15 mouse cellular contexts compared by ENCODE assay signal in the genomic region with DNA sequence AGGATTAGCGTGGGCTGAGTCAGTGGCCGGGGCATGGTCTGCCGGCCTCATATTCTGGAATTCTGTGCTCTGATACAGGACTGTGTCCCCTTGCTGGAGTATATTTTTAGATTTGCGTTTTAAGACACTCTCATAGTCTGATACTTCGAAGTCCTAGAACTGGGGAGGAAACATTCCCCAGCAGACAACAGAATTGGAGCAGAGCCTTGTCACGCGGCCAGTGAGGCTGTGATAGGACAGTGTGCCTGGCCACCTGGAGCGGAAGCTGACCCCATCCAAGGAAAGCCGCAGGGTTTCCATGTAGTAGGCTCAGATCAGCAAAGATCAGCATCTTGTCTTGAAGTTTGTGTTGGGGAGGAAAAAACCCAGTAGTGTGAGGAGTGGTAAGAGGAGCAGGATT. TPM values are rescaled to one million over a fixed set of nuclear protein-coding genes. Genes with fewer than 3 reads are reported as not detected.
DNase-seq lines count a peak whose midpoint lies in the region; ATAC-seq and TF ChIP-seq lines count a peak whose summit lies in the region.
"Had no signal": no experiment of that assay in that cellular context is flagged by ENCODE, and none has a peak within 500 bp of the region (broad histone marks: within the 10 kb centered on the region; RNA-seq: fewer than 3 reads in every experiment).

No protein-coding gene starts in this region.

- intact Hi-C loops in heart, adult 2 months (cut with DNase I) = loop anchor here (2.0 kb wide), 1 partner anchor 16 kb away; no protein-coding TSS in a partner anchor
- intact Hi-C loops in heart, postnatal 10 days (cut with DNase I) = no loop called here

- TF ChIP-seq EP300 in heart, adult 2 months (IDR thresholded peaks at IDR 0.05; ENCODE audit: insufficient read depth, low read depth, low read length) = no peak

- peaks cover 15% of the 10 kb centered on the region for H3K36me3 ChIP-seq in heart, adult 2 months (ENCODE audit: control insufficient read depth, insufficient read depth, low read length)
- no peaks in the 10 kb centered on the region for H3K36me3 ChIP-seq in forebrain, embryonic 14.5 days (ENCODE audit: control insufficient read depth, insufficient read depth, low read length)
- H3K36me3 ChIP-seq in hindbrain, embryonic 14.5 days (replicated peaks; ENCODE audit: control insufficient read depth, insufficient read depth) = no peaks in the 10 kb centered on the region
- H3K36me3 ChIP-seq: lung, embryonic 15.5 days had no signal

- H3K4me2 ChIP-seq in forebrain, embryonic 14.5 days (ENCODE audit: low read length) = no peak overlapping the region
- H3K4me2 ChIP-seq in hindbrain, embryonic 14.5 days (replicated peaks) = no peak overlapping the region
- H3K4me2 ChIP-seq: lung, embryonic 15.5 days had no signal

- TF ChIP-seq POLR2A in heart, adult 2 months (IDR thresholded peaks at IDR 0.05; ENCODE audit: insufficient read depth, low read depth, low read length) = no peak

- H3K79me2 ChIP-seq in heart, adult 2 months (replicated peaks; ENCODE audit: control insufficient read depth, insufficient read depth, low read length) = peaks cover 9% of the 10 kb centered on the region; the same call in 1 of the 2 replicates

- peak; percentile 30 to 33 for DNase-seq in cerebellum, postnatal 14 days
- no peak for DNase-seq in cerebellum, postnatal 4 days (ENCODE audit: low spot score in 2 of 2)
- DNase-seq in heart, adult 2 months = peak; percentile 49 to 62
- peak; percentile 72 to 75 for DNase-seq in heart, postnatal 10 days
- no peak for DNase-seq in lung, postnatal 25 days (ENCODE audit: low spot score)
- DNase-seq in forebrain, embryonic 14.5 days (ENCODE audit: low spot score) = no peak
- no peak for DNase-seq in hindbrain, embryonic 14.5 days (ENCODE audit: low spot score)
- DNase-seq: cerebellum, adult 9-11 months; forebrain, postnatal 0 days; kidney, adult 9 months; thymus, adult 2 months had no signal

- H3K4me1 ChIP-seq in brown adipose tissue, adult 24 weeks (ENCODE audit: control insufficient read depth, insufficient read depth, insufficient read length, low read length) = peaks cover 16% of the 10 kb centered on the region
- peaks cover 17% of the 10 kb centered on the region for H3K4me1 ChIP-seq in heart, adult 2 months (ENCODE audit: control insufficient read depth, insufficient read depth, low read length)
- H3K4me1 ChIP-seq in forebrain, embryonic 14.5 days (ENCODE audit: control insufficient read depth, insufficient read depth, low read length) = no peaks in the 10 kb centered on the region
- H3K4me1 ChIP-seq in hindbrain, embryonic 14.5 days (replicated peaks; ENCODE audit: control insufficient read depth, insufficient read depth, low read length) = no peaks in the 10 kb centered on the region
- H3K4me1 ChIP-seq: hindbrain, embryonic 10.5 days; lung, embryonic 15.5 days had no signal

- WGBS in heart, adult 2 months = 29% methylated on average over 9 of the region's 9 CpGs
- WGBS in forebrain, embryonic 14.5 days = 94% methylated on average over 9 of the region's 9 CpGs
- whole genome bisulfite sequencing in hindbrain, embryonic 14.5 days = 92% methylated on average over 9 of the region's 9 CpGs

- no peak overlapping the region for H3K9ac ChIP-seq in heart, adult 2 months (ENCODE audit: low read depth, low read length)
- no peak overlapping the region for H3K9ac ChIP-seq in forebrain, embryonic 14.5 days (ENCODE audit: low read length)
- H3K9ac ChIP-seq in hindbrain, embryonic 14.5 days = no peak overlapping the region
- H3K9ac ChIP-seq: forebrain, postnatal 0 days; lung, embryonic 15.5 days had no signal

- no peaks in the 10 kb centered on the region for H3K27me3 ChIP-seq in heart, adult 2 months (ENCODE audit: control insufficient read depth, insufficient read depth, low read length)
- no peaks in the 10 kb centered on the region for H3K27me3 ChIP-seq in forebrain, embryonic 14.5 days (replicated peaks; ENCODE audit: control insufficient read depth, insufficient read depth, low read length)
- no peaks in the 10 kb centered on the region for H3K27me3 ChIP-seq in hindbrain, embryonic 14.5 days (ENCODE audit: control insufficient read depth, insufficient read depth, low read length)
- H3K27me3 ChIP-seq: lung, embryonic 15.5 days had no signal

- H3K9me3 ChIP-seq in forebrain, embryonic 14.5 days (replicated peaks; ENCODE audit: control insufficient read depth, low read length) = no peaks in the 10 kb centered on the region
- no peaks in the 10 kb centered on the region for H3K9me3 ChIP-seq in hindbrain, embryonic 14.5 days (ENCODE audit: control insufficient read depth, low read length)
- H3K9me3 ChIP-seq: hindbrain, embryonic 10.5 days; lung, embryonic 15.5 days had no signal

- H3K4me3 ChIP-seq in brown adipose tissue, adult 24 weeks (ENCODE audit: insufficient read depth, low read depth, low read length) = no peak overlapping the region
- H3K4me3 ChIP-seq in heart, adult 2 months = 0 out of 2 replicates have a peak overlapping the region, but pooled peaks have one; percentile 15
- H3K4me3 ChIP-seq in forebrain, embryonic 14.5 days (ENCODE audit: low read depth, low read length) = no peak overlapping the region
- no peak overlapping the region for H3K4me3 ChIP-seq in hindbrain, embryonic 14.5 days (replicated peaks; ENCODE audit: low read length)
- H3K4me3 ChIP-seq: hindbrain, embryonic 10.5 days; layer of hippocampus, adult 2 months; lung, embryonic 15.5 days had no signal

- TF ChIP-seq CTCF in heart, adult 2 months (IDR thresholded peaks at IDR 0.05) = no peak

- 0 out of 2 replicates have a peak overlapping the region, but pooled peaks have one; percentile 28 for H3K27ac ChIP-seq in brown adipose tissue, adult 24 weeks (replicated peaks; ENCODE audit: low read depth, low read length)
- peak overlapping the region; percentile 18 for H3K27ac ChIP-seq in heart, adult 2 months
- no peak overlapping the region for H3K27ac ChIP-seq in forebrain, embryonic 14.5 days (ENCODE audit: low read depth, low read length)
- no peak overlapping the region for H3K27ac ChIP-seq in hindbrain, embryonic 14.5 days
- H3K27ac ChIP-seq: hindbrain, embryonic 10.5 days; layer of hippocampus, adult 2 months; lung, embryonic 15.5 days had no signal

- no peak for ATAC-seq in forebrain, embryonic 14.5 days
- ATAC-seq in hindbrain, embryonic 14.5 days (ENCODE audit: low FRiP score) = no peak
- ATAC-seq: forebrain, postnatal 0 days had no signal

RNA-seq across cellular contexts. Expression of a gene that starts 23.6 kb away (rescaled TPM):
- 4.9 and 5.1 TPM in 2 replicates for polyA plus RNA-seq in brown adipose tissue, adult 24 weeks (2012; ENCODE audit: insufficient read depth, insufficient read length, missing spikeins)
- total RNA-seq in heart, adult 2 months (2021) = 10 to 100 TPM; 12.1 to 12.7 TPM
- polyA plus RNA-seq in heart, adult 2 months (2012; rRNA removed) = 7.7 and 8.8 TPM in 2 replicates
- total RNA-seq in heart, postnatal 10 days (2021) = 10 to 100 TPM; 19.8 to 21.5 TPM
- 8.6 and 10.7 TPM in 2 replicates for polyA plus RNA-seq in forebrain, embryonic 14.5 days (2014; fragmentation: Nextera tagmentation; extraction: Ambion mirVana)
- polyA plus RNA-seq in hindbrain, embryonic 14.5 days (2014; fragmentation: Nextera tagmentation; extraction: Ambion mirVana) = 10.1 and 12.0 TPM in 2 replicates

Comparison
In these comparisons a context has a peak if more than half of its experiments do, and no peak if none do; other contexts are left out.
1. DNase-seq: peak in cerebellum, postnatal 14 days (2 of 2), heart, adult 2 months (2 of 2) and heart, postnatal 10 days (2 of 2); none in cerebellum, postnatal 4 days (0 of 2), lung, postnatal 25 days (single experiment), forebrain, embryonic 14.5 days (single experiment) and hindbrain, embryonic 14.5 days (single experiment).
2. H3K27ac ChIP-seq: peak in brown adipose tissue, adult 24 weeks (single experiment) and heart, adult 2 months (single experiment); none in forebrain, embryonic 14.5 days (single experiment) and hindbrain, embryonic 14.5 days (single experiment).